Mouse (Mus musculus) liver (tissue): ENCODE data around the gene Rsrc2.

Experiments used
- DNase-seq: peaks from one replicate; pipeline ENCODE4 v3.0.0-alpha.2; 2020; ENCODE audit warnings: mixed read lengths

Gene Rsrc2

GRCm38 (mm10) chr5:123696244-123696643 is 53.0 kb downstream of the Rsrc2 start:
- no peak for DNase-seq

GRCm38 (mm10) chr5:123694468-123694867 is 54.7 kb downstream of the Rsrc2 start:
- no peak for DNase-seq

GRCm38 (mm10) chr5:123684221-123685144 is 64.7 kb downstream of the Rsrc2 start, which contains the start of gene Clip1:
TSS of gene Clip1 (minus strand) at chr5:123684618.
- DNase-seq: peak; percentile 77

GRCm38 (mm10) chr5:123683377-123684220 is 65.6 kb downstream of the Rsrc2 start:
- DNase-seq: peak; percentile 50

DNA sequence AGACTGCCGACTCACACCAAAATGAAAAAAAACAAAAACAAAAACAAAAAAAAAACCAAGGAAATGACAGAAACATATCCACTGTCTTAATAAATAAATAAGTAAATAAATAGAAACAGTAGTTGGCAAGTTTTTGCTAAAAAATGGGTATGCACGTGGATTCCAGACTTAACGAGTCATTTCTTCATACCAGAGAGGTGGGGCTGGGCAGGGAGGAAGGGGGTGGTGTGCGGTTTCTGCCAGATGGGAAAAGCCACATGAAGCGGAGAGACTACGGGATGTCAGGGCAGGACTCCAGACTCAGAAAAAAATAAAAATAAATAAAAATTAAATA is 66.2 kb downstream of the Rsrc2 start:
- peak; percentile 48 for DNase-seq

DNA sequence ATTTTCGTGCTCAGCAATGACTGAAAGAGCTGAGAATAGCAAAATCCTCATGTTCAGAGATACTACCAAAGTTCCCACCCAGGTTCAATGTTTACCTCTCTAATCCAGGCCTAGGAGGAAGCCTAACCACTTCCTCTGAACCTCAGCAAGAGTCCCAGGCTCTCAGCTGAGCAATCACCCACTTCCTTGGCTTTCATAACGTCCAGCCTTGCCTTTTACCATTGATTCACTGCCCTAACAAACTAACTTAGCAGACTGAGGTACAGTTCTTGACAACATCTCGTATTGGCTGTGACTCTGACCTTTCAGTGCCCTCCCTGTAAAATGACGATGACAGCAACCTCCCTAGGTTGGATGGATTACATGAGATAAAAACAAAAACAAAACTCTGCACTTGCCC is 66.8 kb downstream of the Rsrc2 start:
- DNase-seq: no peak

GRCm38 (mm10) chr5:123679546-123680263 is 69.5 kb downstream of the Rsrc2 start:
- DNase-seq: no peak

DNA sequence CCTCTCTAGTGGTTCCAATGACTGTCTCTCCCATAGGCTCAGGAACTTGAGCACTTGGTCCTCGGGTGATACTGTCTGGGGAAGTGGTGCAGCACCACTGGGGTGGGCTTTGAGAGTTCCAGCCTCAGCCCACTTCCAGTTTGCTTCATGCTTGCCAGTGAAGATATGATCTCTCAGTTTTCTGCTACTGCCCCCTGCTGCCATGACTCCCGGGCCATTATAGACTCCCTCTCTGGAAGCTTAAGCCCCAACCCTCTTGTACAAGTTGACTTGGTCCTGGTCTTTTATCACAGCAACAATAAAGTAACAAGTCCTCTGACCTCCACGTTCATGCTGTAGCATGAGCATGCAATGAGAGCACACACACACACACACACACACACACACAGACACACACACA is 70.1 kb downstream of the Rsrc2 start:
- DNase-seq: no peak
